Mouse (Mus musculus) kidney, adult 2 months (tissue): ENCODE results near the gene Wdr41.

Experiments used
- CTCF ChIP-seq: fragments of 200-500 bp; conservative IDR thresholded peaks from 2 replicates; pipeline ENCODE4 v1.5.1; 2011; ENCODE audit warnings: low read depth, mild to moderate bottlenecking, control low read depth, low read length, moderate library complexity, mixed read lengths; ENCODE audit not compliant: insufficient read depth, insufficient read length
- POLR2A ChIP-seq: fragments of 200-500 bp; IDR thresholded peaks from one replicate; pipeline ENCODE4 v1.6.1; 2011; ENCODE audit warnings: low read depth, low read length, control low read depth

DNA sequence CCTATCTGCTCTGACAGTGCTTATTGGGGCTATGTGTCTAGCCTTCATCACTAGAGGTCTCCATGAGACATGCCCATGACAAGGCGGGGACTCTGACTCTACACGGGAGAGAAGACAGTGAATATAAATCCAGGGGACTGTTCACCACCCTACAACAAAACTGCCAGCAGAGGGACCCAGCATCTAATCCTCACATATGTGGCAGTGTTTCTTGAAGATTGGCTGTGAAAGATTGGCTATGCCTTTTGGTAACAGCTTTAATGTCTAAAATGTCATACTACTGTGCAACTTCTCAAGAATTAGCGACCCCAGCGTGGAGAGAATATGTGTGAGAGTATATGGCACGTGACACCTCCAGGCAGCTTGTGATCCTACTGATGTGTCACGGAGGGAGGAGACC lies 91.7 kb downstream of the Wdr41 start:
- TF ChIP-seq CTCF (no peak), POLR2A (no peak)
